Mouse (Mus musculus) embryo, embryonic 11 days (tissue): ENCODE measurements around the gene Sstr3.

Experiments
- DNase-seq: peaks from one replicate; pipeline ENCODE4 v3.0.0-alpha.2; 2015

Gene Sstr3

GRCm38 (mm10) chr15:78493401-78494010 lies 51.0 kb downstream of the Sstr3 start:
- no peak for DNase-seq

GRCm38 (mm10) chr15:78491301-78491700 lies 53.2 kb downstream of the Sstr3 start:
- no peak for DNase-seq

GRCm38 (mm10) chr15:78489906-78490305 lies 54.6 kb downstream of the Sstr3 start:
- DNase-seq = peak; percentile 32

GRCm38 (mm10) chr15:78489248-78489647 lies 55.2 kb downstream of the Sstr3 start:
- no peak for DNase-seq

GRCm38 (mm10) chr15:78487066-78487465 lies 57.4 kb downstream of the Sstr3 start:
- DNase-seq = no peak
